Mouse (Mus musculus): ENCODE measurements around the gene Tom1l1.

Tom1l1 gene

DNA sequence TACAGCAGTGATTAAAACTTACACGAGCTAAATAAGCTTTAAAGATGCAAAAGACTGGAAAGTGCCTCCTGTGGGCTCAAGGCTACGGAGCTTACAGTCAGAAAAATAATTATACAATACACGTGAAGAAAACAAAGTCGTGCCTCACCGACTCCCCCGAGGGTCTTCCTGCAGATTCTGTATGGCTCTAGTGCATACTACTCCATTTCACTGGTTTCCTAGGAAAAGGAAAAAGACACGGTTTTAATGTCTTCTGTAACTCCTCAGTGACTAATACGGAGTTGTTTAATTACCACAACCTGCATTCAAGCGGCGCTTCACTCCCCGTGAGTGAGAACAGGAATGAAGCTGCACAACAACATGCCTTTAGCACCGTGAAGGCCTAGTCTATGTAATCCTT lies 66.1 kb downstream of the Tom1l1 start:
- no peak for DNase-seq (ENCODE audit: low spot score in 2 of 2)

DNA sequence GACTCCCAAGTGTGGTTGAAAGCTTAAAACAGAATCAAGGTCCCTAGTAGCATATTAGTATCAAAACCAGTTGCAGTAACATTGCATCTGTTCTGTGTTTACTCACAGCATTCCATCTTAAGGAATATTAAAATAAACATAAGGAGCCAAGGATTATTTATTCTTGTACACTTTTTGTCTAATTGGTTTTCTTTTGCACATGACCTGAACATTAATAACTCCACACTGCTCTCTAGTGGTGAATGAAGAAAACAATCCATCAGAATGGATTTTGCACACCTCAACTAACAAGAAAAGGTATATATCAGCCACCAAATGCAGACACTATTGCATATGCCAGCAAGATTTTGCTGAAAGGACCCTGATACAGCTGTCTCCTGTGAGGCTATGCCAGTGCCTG lies 71.7 kb downstream of the Tom1l1 start:
- no peak for DNase-seq (ENCODE audit: low spot score in 2 of 2)

DNA sequence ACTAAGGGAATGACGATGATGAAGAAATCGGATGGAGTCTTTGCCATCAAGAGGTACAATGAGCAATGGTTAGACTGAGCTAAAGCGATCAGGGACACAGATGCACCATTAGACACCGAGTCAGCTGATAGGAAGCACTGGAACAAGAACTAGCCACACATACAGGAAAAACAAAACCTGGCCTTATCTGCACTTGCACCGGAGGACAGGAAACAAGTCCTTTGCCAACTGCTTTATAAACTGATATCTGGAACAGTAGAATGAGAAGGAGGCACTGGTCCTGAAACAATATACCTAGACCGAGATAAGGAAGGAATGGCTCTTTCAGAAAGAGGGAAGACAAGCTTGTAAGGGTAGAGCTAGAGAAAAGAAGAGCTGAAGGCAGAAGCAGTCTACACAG lies 73.4 kb downstream of the Tom1l1 start:
- DNase-seq (ENCODE audit: low spot score in 2 of 2), result no peak

DNA sequence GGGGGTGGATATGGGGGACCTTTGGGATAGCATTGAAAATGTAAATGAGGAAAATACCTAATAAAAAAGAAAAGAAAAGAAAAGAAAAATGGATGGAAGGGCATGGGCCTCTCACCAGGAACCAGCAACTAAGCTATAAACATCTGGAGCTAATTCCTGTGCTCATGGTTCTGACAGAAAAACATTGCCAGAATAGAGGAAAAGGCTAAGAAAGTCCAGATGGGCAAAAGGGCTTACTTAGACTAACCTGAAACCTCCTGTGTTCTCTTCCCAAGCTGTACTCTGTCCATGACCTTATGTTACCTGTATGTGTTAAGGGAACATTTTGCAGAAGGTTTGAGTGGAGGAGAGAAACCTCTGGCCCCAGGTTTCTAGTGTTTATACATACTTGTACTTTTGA lies 76.0 kb downstream of the Tom1l1 start:
- no peak for DNase-seq (ENCODE audit: low spot score in 2 of 2)

DNA sequence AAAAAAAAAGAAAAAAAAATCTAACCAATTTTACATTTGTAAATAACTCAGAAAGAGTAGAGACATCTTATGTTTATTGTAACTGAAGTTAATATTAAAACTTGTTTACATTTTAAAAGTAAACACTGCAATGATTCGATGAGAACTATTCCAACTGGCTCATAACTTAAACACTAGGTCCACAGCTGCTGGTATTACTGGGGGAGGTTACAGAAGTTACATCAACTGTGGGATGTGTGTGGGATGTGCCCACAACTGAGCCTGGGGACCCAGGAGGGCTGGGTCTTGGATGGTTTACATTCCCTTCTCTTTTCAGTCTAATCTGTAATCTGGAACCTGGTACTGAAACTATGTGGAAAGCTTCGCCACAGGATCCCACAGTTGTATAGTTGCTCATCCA lies 85.1 kb downstream of the Tom1l1 start:
- no peak for DNase-seq (ENCODE audit: low spot score in 2 of 2)

DNA sequence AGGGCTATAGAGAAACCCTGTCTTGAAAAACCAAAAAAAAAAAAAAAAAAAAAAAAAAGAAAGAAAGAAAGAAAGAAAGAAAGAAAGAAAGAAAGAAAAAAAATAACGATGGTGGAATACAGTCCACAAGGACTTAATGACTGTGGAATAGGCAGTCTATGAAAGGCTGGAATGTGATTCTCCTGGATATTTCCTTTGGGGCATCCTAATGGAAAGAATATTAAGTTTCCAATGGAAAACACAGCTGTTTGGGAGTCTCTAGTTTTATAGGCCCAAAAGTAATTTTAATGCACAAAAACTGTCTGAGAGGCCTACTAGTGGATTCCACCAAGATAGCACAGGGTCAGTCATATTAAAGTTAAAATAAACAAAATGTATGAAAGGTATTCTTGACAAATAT lies 92.3 kb downstream of the Tom1l1 start:
- DNase-seq (ENCODE audit: low spot score in 2 of 2), result no peak

Measured in frontal cortex, postnatal 36 days (tissue).